24 mouse cellular contexts compared by ENCODE assay signal in genomic region chr4:28659478-28659877, GRCm38 (mm10).
DNase-seq lines count a peak whose midpoint lies in the region; ATAC-seq and TF ChIP-seq lines count a peak whose summit lies in the region.
"Had no signal": no experiment of that assay in that cellular context is flagged by ENCODE, and none has a peak within 500 bp of the region (broad histone marks: within the 10 kb centered on the region; RNA-seq: fewer than 3 reads in every experiment).

No protein-coding gene starts in this region.

- WGBS in hindbrain, embryonic 11.5 days, result 90% methylated on average over 2 of the region's 2 CpGs
- 93% methylated on average over 2 of the region's 2 CpGs for WGBS in hindbrain, embryonic 12.5 days
- 88% methylated on average over 2 of the region's 2 CpGs for WGBS in midbrain, embryonic 11.5 days
- 91% methylated on average over 2 of the region's 2 CpGs for WGBS in midbrain, embryonic 15.5 days
- 100% methylated on average over 2 of the region's 2 CpGs for WGBS in midbrain, postnatal 0 days
- WGBS in midbrain, embryonic 10.5 days, result 90% methylated on average over 2 of the region's 2 CpGs

- H3K9me3 ChIP-seq in hindbrain, embryonic 11.5 days (ENCODE audit: control insufficient read depth, low read length), result no peaks in the 10 kb centered on the region
- no peaks in the 10 kb centered on the region for H3K9me3 ChIP-seq in hindbrain, embryonic 12.5 days (replicated peaks)
- no peaks in the 10 kb centered on the region for H3K9me3 ChIP-seq in midbrain, embryonic 11.5 days (ENCODE audit: control insufficient read depth, low read length)
- H3K9me3 ChIP-seq in midbrain, embryonic 15.5 days, result no peaks in the 10 kb centered on the region
- no peaks in the 10 kb centered on the region for H3K9me3 ChIP-seq in midbrain, postnatal 0 days (ENCODE audit: low read length)
- no peaks in the 10 kb centered on the region for H3K9me3 ChIP-seq in midbrain, embryonic 10.5 days (replicated peaks)
- H3K9me3 ChIP-seq: embryonic facial prominence, embryonic 12.5 days; embryonic facial prominence, embryonic 15.5 days; forebrain, embryonic 15.5 days; heart, embryonic 15.5 days; hindbrain, embryonic 10.5 days; hindbrain, embryonic 15.5 days had no signal

- no peaks in the 10 kb centered on the region for H3K4me1 ChIP-seq in hindbrain, embryonic 11.5 days (replicated peaks; ENCODE audit: control insufficient read depth, insufficient read depth, low read length)
- H3K4me1 ChIP-seq in hindbrain, embryonic 12.5 days, result no peaks in the 10 kb centered on the region
- no peaks in the 10 kb centered on the region for H3K4me1 ChIP-seq in midbrain, embryonic 11.5 days (ENCODE audit: control insufficient read depth, insufficient read depth, low read length)
- H3K4me1 ChIP-seq in midbrain, embryonic 15.5 days, result no peaks in the 10 kb centered on the region
- no peaks in the 10 kb centered on the region for H3K4me1 ChIP-seq in midbrain, postnatal 0 days (ENCODE audit: insufficient read depth, low read length)
- no peaks in the 10 kb centered on the region for H3K4me1 ChIP-seq in midbrain, embryonic 10.5 days
- H3K4me1 ChIP-seq: embryonic facial prominence, embryonic 12.5 days; embryonic facial prominence, embryonic 15.5 days; forebrain, embryonic 15.5 days; heart, embryonic 15.5 days; hindbrain, embryonic 10.5 days; hindbrain, embryonic 15.5 days had no signal

- no peak overlapping the region for H3K4me3 ChIP-seq in hindbrain, embryonic 11.5 days (ENCODE audit: low read depth, low read length)
- H3K4me3 ChIP-seq in hindbrain, embryonic 12.5 days, result no peak overlapping the region
- H3K4me3 ChIP-seq in midbrain, embryonic 11.5 days (ENCODE audit: low read depth, low read length), result no peak overlapping the region
- no peak overlapping the region for H3K4me3 ChIP-seq in midbrain, embryonic 15.5 days
- H3K4me3 ChIP-seq in midbrain, postnatal 0 days (ENCODE audit: low read depth, low read length), result no peak overlapping the region
- H3K4me3 ChIP-seq in midbrain, embryonic 10.5 days, result no peak overlapping the region
- H3K4me3 ChIP-seq: embryonic facial prominence, embryonic 12.5 days; embryonic facial prominence, embryonic 15.5 days; forebrain, embryonic 15.5 days; heart, embryonic 15.5 days; hindbrain, embryonic 10.5 days; hindbrain, embryonic 15.5 days had no signal

- no peak for TF ChIP-seq CTCF in midbrain, postnatal 0 days (IDR thresholded peaks at IDR 0.05)

- ATAC-seq in hindbrain, embryonic 11.5 days (ENCODE audit: low FRiP score), result peak; percentile 25; the same call in 1 of the 2 replicates
- no peak; the same call in 1 of the 2 replicates for ATAC-seq in hindbrain, embryonic 12.5 days (ENCODE audit: low FRiP score)
- peak; percentile 50; the same call in 1 of the 2 replicates for ATAC-seq in midbrain, embryonic 11.5 days (ENCODE audit: low FRiP score)
- ATAC-seq in midbrain, embryonic 15.5 days (replicated peaks), result no peak
- ATAC-seq in midbrain, postnatal 0 days (ENCODE audit: low FRiP score), result 0 out of 2 replicates have a peak, but pooled peaks have one; percentile 27
- ATAC-seq: CD4-positive, CD25-positive, alpha-beta regulatory T cell, adult 4 months; forebrain, embryonic 15.5 days had no signal

- H3K36me3 ChIP-seq in hindbrain, embryonic 11.5 days (ENCODE audit: control insufficient read depth, insufficient read depth, low read length), result no peaks in the 10 kb centered on the region
- H3K36me3 ChIP-seq in hindbrain, embryonic 12.5 days, result no peaks in the 10 kb centered on the region
- no peaks in the 10 kb centered on the region for H3K36me3 ChIP-seq in midbrain, embryonic 11.5 days (ENCODE audit: control insufficient read depth, insufficient read depth, low read length)
- no peaks in the 10 kb centered on the region for H3K36me3 ChIP-seq in midbrain, embryonic 15.5 days (replicated peaks)
- H3K36me3 ChIP-seq in midbrain, postnatal 0 days (ENCODE audit: insufficient read depth, low read length), result no peaks in the 10 kb centered on the region
- H3K36me3 ChIP-seq in midbrain, embryonic 10.5 days, result no peaks in the 10 kb centered on the region
- H3K36me3 ChIP-seq: embryonic facial prominence, embryonic 12.5 days; embryonic facial prominence, embryonic 15.5 days; forebrain, embryonic 15.5 days; heart, embryonic 15.5 days; hindbrain, embryonic 10.5 days; hindbrain, embryonic 15.5 days had no signal

- no peak overlapping the region for H3K4me2 ChIP-seq in hindbrain, embryonic 11.5 days (replicated peaks; ENCODE audit: low read depth, low read length)
- no peak overlapping the region for H3K4me2 ChIP-seq in hindbrain, embryonic 12.5 days (replicated peaks)
- no peak overlapping the region for H3K4me2 ChIP-seq in midbrain, embryonic 11.5 days
- H3K4me2 ChIP-seq in midbrain, embryonic 15.5 days, result no peak overlapping the region
- no peak overlapping the region for H3K4me2 ChIP-seq in midbrain, postnatal 0 days (ENCODE audit: low read depth, low read length, poor library complexity, severe bottlenecking)
- H3K4me2 ChIP-seq: embryonic facial prominence, embryonic 12.5 days; embryonic facial prominence, embryonic 15.5 days; forebrain, embryonic 15.5 days; heart, embryonic 11.5 days; heart, embryonic 15.5 days; hindbrain, embryonic 15.5 days had no signal

- DNase-seq in hindbrain, embryonic 11.5 days (ENCODE audit: low spot score), result no peak
- DNase-seq in midbrain, embryonic 11.5 days (ENCODE audit: low spot score, missing footprints), result peak; percentile 70
- DNase-seq in midbrain, postnatal 0 days (ENCODE audit: low spot score), result no peak
- DNase-seq in midbrain, embryonic 10.5 days (ENCODE audit: low spot score), result no peak
- DNase-seq: adrenal gland, adult 2 months; adrenal gland, postnatal 14 days; cerebellum, adult 11 months; cerebellum, adult 2 months; cerebellum, adult 9-11 months; cerebellum, postnatal 25 days; gastrocnemius, postnatal 10 days; gastrocnemius, postnatal 36 days; heart, postnatal 10 days; heart, postnatal 36 days had no signal

- H3K9ac ChIP-seq in hindbrain, embryonic 11.5 days (ENCODE audit: low read depth, low read length), result no peak overlapping the region
- H3K9ac ChIP-seq in hindbrain, embryonic 12.5 days, result no peak overlapping the region
- no peak overlapping the region for H3K9ac ChIP-seq in midbrain, embryonic 11.5 days (ENCODE audit: low read length)
- H3K9ac ChIP-seq in midbrain, embryonic 15.5 days, result no peak overlapping the region
- no peak overlapping the region for H3K9ac ChIP-seq in midbrain, postnatal 0 days (replicated peaks; ENCODE audit: low read length, poor library complexity, severe bottlenecking)
- H3K9ac ChIP-seq: embryonic facial prominence, embryonic 12.5 days; embryonic facial prominence, embryonic 15.5 days; forebrain, embryonic 15.5 days; heart, embryonic 15.5 days; hindbrain, embryonic 15.5 days had no signal

- no peak overlapping the region for H3K27ac ChIP-seq in hindbrain, embryonic 11.5 days (ENCODE audit: low read depth, low read length)
- H3K27ac ChIP-seq in hindbrain, embryonic 12.5 days, result no peak overlapping the region
- no peak overlapping the region for H3K27ac ChIP-seq in midbrain, embryonic 11.5 days (ENCODE audit: low read depth, low read length)
- no peak overlapping the region for H3K27ac ChIP-seq in midbrain, embryonic 15.5 days
- H3K27ac ChIP-seq in midbrain, postnatal 0 days (ENCODE audit: low read depth, low read length), result no peak overlapping the region
- H3K27ac ChIP-seq in midbrain, embryonic 10.5 days (replicated peaks), result no peak overlapping the region
- H3K27ac ChIP-seq: embryonic facial prominence, embryonic 12.5 days; embryonic facial prominence, embryonic 15.5 days; forebrain, embryonic 15.5 days; heart, embryonic 15.5 days; hindbrain, embryonic 10.5 days; hindbrain, embryonic 15.5 days had no signal

- H3K27me3 ChIP-seq in hindbrain, embryonic 11.5 days (ENCODE audit: control insufficient read depth, insufficient read depth, low read length), result no peaks in the 10 kb centered on the region
- no peaks in the 10 kb centered on the region for H3K27me3 ChIP-seq in hindbrain, embryonic 12.5 days
- H3K27me3 ChIP-seq in midbrain, embryonic 11.5 days (ENCODE audit: control insufficient read depth, insufficient read depth, low read length), result no peaks in the 10 kb centered on the region
- no peaks in the 10 kb centered on the region for H3K27me3 ChIP-seq in midbrain, embryonic 15.5 days (replicated peaks)
- no peaks in the 10 kb centered on the region for H3K27me3 ChIP-seq in midbrain, postnatal 0 days (ENCODE audit: insufficient read depth, low read length)
- no peaks in the 10 kb centered on the region for H3K27me3 ChIP-seq in midbrain, embryonic 10.5 days (ENCODE audit: low read depth, poor library complexity, severe bottlenecking)
- H3K27me3 ChIP-seq: embryonic facial prominence, embryonic 12.5 days; embryonic facial prominence, embryonic 15.5 days; forebrain, embryonic 15.5 days; heart, embryonic 15.5 days; hindbrain, embryonic 15.5 days had no signal

Comparison
In these comparisons a context has a peak if more than half of its experiments do, and no peak if none do; other contexts are left out.
1. ATAC-seq: peak in hindbrain, embryonic 11.5 days (single experiment), midbrain, embryonic 11.5 days (single experiment) and midbrain, postnatal 0 days (single experiment); none in hindbrain, embryonic 12.5 days (single experiment) and midbrain, embryonic 15.5 days (single experiment).